Mouse (Mus musculus) kidney, postnatal 10 days (tissue): ENCODE results near the gene Tgoln1.
A peak's percentile ranks its signal among the peaks of the same experiment; 100 is the strongest.

Experiments used
- DNase-seq: peaks from one replicate; pipeline ENCODE4 v3.0.0; 2021; ENCODE audit warnings: mixed read lengths

The Tgoln1 gene

DNA sequence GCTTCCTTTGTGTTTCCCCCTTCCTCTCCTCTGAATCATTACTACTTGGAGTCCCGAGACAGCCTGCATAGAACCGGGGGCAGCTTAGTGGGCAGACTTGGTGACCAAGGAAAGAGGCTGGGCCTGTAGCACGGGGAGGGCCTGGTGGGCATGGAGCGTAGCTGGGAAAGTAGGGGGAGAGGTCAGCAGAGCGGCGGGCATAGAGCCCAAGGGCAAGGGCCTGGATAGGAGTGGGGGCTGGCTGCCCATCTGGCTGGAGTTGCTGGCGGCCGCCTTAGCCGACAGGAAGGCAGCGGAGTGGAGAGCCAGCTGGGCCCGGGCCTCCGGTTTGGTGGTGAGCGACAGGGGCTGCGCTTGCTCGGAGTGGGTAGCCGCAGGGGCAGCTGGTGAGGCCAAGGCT, 10.5 kb upstream of the Tgoln1 start:
- peak; percentile 60 for DNase-seq

DNA sequence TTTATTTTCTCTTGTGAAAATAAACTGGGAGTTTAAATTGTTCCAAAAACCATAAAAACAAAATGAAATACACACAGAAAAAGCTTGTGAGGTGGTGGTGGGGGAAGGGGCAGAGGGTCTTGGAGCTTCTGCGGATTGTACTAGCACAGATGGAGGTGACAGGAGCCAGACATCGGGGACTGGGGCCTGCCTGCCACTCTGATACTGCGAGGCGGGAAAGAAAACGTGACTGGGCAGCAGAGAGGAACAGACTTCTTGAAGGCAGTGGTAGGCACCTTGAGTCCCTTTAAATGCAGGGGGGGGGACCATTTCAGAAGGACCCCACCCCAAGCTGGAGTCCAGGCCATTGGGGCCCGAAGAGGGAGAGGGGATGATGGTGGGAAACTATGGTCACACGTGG, 9.6 kb upstream of the Tgoln1 start:
- DNase-seq, result no peak

DNA sequence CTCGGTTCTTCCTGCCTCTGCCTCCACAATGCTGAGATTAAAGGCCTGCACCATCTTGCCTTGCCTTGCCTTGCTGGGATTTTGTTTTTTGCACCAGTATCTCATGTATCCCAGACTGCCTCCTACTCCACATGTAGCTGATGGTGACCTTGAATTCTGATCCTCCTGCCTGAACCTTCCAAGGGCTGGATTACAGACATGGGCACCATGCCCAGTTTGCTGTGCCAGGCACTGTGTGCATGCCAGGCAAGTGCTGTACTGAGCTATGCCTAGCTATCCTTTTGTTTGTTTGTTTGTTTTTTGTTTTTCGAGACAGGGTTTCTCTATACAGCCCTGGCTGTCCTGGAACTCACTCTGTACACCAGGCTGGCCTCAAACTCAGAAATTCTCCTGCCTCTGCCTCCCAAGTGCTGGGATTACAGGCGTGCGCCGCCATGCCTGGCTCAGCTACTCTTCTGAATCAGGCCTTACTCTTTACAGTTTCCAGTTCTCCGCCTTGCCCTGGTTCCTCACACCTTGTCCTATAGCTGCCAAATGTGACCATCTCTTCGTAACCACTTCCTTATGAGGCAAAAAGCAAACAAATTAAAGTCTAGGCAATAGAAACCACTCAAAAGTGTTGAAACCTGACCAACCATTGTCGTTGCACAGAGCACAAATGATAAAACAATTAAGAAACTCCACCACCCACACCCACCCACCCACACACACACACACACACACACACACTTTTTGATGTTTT, 7.0 kb upstream of the Tgoln1 start:
- DNase-seq, result peak; percentile 29

DNA sequence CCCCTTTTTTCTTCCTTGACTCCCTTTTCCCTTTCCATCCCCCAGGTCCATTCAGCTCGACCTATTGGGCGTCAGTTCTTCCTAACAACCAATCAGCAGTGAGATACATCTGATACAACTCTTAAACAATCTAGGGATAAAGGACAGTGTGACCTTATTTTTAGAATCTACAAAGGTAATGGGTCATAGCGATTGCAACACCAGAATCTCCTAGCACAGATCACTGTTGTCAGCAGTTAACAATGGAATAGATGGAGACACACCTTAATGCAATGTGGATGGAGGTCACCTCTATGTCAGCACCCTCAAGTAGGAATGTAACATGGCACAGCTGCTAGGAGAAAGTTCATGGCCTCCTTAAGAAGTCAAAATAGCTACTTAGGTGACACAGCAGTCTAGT, 6.1 kb upstream of the Tgoln1 start:
- DNase-seq, result no peak

DNA sequence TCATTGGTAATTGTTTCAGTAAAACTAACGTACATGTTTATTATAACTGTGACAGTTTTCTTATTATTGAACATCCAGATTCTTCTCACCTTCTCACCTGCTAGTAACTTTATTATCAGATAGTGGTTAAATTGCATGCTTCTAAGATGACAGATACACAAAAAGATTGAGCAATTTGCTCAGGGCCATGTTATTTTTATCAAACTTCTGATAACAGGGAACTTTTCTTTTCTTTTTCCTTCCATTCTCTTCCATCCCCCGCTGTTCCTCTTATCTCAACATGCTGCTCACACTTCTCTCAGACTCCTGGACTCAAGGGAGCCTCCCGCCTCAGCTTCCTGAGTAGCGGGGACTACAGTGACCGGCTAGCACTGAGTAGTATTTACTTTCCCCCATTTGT, 4.1 kb upstream of the Tgoln1 start:
- DNase-seq, result no peak

DNA sequence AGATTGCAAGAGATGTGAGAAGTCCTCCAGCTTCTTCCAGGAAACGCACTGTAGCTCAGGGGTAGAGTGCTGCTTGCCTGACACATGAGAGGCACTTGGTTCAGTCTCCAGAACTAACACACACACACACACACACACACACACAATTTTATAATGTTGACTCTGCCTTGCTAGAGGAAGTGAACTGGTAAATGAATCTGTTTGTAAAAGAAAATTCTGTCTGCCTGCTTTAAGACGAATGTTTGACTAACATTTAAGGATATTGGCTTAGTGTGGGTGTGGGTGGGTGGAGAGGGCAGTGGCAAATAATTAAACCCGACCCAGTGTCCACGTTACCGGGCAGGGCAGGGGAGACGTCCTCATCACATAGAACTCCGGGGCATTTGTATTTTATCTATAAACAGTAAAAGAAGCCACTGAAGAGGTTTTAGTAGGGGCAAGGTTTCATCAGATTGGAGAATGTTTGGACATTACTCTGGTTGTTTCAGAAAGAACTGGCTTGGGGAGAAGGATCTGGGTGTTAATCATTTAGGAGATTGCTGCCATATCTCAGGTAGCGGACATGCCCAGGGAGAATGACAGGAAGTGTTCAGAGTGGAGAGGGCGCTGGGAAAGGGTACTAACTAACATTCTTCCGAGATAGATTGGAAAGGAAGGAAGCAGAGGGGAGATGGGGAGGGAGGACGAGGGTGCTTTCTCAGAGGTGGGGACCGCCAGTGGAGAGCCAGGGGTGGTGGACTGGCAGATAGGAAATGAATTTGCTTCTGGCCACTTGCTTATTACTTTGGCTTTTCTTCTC, 3.1 kb upstream of the Tgoln1 start:
- DNase-seq, result peak; percentile 55

DNA sequence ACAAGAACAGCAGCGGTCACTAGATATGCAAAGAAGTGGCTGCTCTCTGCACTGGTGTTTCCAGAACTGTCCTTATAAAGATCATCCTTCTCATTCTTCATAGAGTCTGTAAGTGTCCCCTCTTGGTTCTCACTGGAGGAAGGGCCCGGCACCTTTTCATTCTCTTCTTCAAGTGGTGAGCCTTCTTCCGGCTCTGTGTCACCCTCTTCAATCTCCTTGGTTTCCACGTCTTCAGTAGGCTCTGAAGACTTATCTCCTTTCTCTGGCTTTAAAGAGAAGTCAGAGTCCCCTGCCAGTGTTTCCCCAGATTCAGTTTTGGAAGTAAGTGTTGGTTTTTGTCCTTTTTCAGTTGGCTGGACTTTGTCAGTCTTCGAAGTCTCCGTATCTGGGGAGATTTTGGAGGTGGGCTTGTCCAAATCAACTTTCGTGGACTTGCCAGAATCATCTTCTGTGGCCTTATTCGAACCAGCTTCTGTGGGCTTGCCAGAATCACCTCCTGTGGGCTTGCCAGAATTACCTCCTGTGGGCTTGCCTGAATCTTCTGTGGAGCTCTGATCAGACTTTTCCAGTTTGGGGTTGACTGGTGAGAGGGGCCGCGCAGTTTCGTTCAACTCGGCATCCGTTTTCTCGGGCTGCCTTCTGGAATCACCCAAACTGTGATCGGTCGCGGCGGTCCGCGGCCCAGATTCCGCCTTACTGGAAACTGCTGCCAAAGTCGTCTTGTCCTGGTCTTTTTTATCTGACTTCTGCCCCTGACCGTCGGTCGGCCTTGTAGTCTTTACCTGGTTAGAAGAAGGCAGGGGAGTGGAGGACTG, 1.0 kb downstream of the Tgoln1 start:
- DNase-seq, result no peak

DNA sequence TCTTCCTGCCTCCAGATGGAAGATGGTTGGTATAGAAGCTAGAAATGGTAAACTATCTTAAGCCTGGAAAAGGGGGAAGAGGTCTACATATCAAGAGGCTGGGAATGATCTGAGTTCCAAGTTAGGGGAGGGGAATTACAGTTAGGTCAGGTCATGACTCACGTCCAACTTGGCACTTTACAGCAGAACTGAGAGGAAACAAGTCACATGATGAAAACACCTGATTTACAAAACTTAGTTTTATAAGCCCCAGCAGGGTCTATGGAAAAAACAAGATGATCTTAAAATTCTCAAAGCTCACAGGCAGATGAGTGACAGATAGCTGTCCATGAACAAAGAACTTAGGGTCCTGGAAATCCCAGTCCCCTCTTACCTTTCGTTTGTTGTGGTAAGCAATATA, 1.6 kb downstream of the Tgoln1 start:
- no peak for DNase-seq

DNA sequence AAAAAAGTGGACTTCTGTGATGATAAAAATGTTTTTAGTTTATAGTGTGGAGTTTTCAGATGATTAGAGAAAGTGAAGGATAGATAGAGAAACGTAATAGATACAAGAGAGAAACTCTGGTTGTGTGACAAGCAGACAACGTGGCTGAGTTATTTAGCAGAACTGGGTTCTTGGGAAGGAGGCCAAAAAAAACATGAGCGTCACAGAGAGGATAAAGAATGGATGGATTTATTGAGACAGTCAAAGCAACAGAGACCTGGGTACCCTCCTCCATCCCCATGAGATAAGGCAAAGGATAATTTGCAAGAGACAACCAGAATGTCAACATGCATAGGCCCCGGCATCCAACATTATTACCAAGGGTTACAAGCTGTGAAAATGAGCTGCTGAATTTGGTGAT, 6.5 kb downstream of the Tgoln1 start:
- no peak for DNase-seq

DNA sequence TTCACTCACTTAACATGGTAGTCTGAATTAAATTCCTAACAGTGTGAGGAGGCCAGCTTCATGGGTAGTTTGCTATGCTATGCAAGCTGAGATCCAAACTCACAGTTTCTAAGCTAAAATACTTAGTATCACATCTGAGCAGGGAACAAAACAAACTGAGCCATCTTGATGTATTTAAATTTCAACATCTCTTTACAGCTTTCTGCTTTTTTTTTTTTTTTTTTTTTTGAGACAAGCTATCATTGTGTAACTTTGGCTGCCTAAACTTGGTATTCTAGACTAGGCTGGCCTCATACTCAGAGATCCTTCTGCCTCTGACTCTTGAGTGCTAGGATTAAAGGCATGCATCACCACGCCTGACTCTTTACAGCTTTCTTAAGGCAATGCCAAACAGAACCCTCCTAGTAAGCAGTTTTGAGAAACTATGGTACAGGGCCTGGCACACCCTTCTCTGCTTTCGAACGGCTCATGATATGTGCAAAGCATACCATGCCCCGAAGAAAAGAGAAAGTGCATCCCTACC, 8.1 kb downstream of the Tgoln1 start:
- DNase-seq, result no peak

DNA sequence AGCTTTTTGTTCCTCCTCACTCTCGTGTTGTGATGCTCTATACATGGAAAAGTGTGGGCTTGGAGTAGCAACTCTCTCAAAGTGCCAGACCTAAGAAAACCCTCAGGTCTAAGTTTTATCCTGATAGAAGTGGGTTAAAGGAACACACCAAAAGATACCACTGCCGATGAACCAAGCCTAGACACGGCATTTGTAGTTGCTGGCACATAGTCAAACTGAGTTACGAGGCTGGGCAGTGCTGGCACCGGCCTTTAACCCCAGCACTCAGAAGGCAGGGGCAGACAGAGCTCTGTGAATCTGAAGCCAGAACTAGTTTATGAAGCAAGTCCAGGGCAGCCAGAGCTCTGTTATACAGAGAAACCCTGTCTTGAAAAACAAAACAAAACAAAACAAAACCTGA, 9.1 kb downstream of the Tgoln1 start:
- peak; percentile 50 for DNase-seq

DNA sequence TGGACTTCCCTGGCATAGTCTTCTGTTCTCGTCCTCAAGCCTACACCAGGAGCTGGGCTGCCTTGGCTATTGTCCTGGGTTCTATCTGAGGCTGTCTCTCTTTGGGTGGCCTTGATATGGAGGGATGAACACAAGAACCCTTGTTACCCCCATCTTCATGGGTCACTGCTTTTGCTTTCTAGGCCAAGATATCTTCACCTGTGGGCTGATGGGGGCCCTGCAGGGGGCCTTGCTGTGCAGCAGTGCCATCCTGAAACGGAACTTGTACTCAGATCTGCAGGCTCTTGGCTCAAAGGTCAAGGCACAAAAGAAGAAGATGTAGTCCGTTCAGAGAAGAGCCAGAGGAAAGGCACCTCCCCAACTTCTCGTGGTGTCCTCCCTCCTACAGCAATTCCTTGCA, 9.7 kb downstream of the Tgoln1 start:
- no peak for DNase-seq

DNA sequence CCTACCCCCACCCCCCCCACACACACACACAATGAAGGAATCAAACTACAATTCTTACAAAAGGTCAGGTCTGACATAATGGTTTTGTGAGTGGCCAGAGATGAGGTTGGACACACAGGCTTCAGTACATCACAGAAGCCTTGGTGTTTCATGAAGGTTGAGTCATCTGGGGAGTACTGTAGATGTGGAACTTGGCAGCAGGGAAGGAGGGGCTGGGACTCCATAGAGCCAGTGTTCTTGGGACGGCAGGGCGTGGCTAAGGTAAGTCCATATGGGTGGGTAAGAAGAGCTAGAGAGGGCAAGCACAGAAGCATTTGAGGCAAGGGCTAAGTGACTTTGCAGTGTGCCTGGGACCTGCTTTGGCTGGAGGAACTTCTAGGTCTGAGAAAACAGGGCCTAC, 12.7 kb downstream of the Tgoln1 start:
- no peak for DNase-seq

DNA sequence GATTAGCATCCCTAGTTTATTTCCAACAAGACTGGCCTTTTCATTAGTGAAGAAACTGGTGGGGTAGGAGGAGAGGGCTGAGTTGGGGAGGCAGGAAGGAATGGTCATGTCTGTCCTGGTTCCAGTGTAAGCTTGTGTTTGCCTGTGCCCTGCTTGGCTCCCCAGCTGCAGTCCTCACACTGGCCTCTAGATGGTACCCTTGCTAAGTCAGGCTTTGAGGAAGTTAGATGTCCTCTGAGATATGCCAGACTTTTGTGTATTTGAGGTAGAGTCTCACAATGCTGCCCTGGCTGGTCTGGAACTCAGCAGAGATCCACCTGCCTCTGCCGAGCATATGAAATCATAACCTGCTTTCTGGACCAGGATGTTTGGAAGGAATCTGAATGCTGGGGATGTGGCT, 15.1 kb downstream of the Tgoln1 start:
- peak; percentile 92 for DNase-seq

DNA sequence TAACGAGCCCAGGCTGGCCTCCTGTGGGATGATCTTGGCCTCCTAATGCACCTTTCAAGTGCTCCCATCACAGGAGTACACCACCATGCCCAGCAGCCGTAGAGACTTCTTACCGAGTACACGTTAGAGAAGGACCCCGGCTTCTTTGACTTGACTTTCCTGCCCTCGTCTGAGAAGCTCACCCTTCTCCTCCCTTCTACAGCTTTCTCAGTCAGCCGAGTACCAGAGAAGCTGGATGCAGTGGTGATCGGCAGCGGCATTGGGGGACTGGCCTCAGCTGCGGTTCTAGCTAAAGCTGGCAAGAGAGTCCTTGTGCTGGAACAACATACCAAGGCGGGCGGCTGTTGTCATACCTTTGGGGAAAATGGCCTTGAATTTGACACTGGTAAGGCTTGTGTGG, 16.0 kb downstream of the Tgoln1 start:
- no peak for DNase-seq

DNA sequence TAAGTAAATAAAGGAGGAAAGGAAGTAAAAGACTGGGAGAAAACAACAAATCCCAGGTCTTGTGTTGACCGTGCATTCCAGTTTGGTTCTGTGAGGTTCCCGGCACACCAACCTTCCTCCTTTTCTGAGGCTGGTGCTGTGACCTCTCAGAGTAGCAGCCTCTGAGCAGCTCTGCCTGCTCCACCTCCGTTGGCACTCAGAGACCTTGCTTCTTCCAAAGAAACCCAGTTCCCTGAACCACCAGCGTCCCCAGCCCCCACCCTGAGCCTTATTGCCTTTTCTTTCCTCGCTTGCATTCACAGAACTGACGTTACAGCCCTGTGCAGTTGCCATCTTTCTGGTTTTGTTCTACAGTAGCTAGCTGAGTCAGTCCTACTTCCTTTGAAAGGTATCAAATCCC, 16.6 kb downstream of the Tgoln1 start:
- no peak for DNase-seq

DNA sequence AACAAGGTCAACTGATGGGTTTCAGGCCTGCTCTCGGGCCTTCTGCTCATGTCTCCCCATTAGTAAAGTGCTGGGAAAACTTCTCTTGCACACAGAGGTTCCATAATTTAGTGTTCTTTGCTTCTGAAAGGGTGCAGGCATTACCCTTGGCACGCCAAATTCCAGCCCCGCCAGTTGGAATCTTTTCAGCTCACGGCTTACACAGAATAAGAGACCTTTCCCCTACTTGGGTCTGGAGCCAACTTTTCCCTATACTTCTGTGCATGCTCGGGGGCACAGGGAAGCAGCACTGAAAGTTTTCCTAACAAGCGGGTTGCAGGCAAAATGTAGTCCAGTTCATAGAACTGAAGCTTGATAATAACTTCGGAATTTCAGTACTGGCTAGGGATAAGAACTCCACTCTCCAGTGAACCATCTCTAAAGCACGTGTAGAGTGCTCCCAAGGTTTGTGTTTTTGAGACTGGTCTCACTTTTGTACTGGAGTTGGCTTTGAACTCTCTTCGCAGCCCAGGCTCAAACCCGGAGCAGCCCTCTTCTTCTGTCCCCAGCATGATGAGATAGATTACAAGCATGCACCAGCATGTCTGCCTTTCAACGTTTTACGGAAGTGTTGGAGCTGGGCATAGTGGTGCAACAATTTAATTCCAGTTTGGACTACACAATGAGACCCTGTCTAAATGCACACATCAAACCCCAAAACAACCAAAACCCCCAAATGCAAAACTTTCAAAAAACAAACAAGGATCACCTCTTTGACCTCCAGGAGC, 17.8 kb downstream of the Tgoln1 start:
- DNase-seq, result peak; percentile 77

DNA sequence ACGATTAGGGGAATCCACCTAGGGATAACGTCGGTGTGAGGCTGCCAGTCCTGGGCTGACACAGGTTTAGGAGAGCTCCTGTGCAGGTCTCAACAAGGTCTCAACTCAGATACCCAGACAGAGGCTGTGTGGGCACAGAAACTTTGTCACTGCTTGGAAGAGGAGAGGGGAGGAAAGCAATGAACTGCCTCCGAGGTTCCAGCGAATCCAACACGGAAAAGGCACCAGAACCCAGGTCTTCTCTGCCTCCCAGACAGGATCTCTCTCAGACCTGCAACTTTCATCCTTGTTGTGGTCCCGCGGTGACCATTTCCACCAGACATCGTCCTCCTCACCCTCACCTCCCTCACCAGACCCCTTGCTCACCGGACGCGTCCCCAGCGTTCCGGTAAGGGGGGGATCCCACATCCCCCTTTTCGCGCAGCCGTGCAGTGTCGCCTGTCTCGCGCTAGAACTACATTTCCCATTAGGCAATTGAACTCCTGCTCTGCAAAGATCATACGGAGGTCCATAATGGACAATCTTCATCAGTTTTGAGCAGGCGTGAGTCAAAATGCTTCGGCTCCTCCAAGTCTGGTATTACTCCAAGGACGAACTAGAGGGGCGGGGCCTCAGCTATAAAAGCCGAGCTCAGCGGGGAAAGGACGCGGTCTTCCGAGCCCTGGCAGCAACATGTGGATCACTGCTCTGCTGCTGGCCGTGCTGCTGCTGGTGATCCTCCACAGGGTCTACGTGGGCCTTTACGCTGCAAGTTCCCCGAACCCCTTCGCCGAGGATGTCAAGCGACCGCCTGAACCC, 18.6 kb downstream of the Tgoln1 start, which contains the start of the genes Elmod3 and Retsat:
TSS of gene Elmod3 (minus strand) at position 458 of the 798 bp plus-strand sequence.
TSS of gene Retsat (plus strand) at position 520 of the 798 bp plus-strand sequence.
- peak; percentile 96 for DNase-seq

DNA sequence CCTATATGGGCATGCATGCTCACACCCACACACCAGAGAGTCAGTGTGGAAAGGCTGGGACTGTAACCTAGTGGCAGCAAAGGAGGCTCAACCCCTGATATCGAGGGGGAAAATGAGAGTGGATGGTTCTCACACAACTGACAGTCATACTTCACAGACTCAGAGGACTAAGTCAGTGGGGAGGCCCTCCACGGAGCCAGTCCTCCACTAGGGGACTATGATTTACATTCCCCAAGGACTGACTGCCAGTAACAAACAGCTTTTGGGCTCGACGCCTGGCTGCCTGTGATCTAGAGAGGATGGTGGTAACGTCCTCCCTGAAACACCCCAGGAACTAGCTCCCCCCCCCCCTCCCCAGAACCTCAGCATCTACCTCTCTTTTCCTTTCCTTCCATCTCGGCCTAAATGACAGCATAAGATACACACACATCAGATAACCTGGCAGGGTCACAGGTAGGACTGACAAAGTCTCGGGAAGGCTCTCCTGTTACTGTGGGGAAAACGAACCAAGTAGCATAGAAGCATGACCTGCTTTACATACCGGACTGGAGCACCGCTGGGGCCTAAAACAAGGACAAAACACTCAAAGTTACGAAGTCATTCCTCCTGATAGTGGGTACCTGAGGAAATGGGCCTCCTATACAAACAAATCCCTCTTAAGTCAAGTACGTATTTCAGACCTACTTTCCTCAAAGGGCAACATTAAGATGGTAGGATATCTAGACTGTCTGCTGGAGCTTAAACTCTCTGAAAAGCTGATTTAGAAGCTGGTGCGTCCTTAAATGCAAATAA, 19.5 kb downstream of the Tgoln1 start:
- peak; percentile 61 for DNase-seq

DNA sequence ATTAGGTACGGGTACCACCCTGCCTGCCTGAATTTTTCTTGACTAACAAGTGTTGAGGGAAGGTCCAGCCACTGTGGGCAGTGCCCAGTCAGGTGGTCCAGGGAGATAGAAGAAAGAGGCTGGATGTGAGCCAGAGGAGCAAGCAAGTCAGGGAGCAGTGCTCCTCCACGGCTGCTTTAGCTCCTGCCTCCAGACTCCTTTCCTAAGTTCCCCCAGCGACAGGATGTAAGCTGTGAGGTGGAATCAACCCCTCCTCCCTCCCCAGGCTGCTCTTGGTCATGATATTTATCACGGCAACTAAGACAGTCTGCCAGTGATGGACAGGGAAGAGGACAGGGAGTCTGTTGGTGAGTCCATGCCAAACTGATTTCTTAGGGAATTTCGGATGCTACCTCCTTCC, 22.9 kb downstream of the Tgoln1 start:
- no peak for DNase-seq
